In genomic region chr7:70348064-70348976, GRCm38 (mm10) we compare ENCODE assay signal across 9 mouse cellular contexts. TPM values are rescaled to one million over a fixed set of nuclear protein-coding genes. Genes with fewer than 3 reads are reported as not detected.
DNase-seq lines count a peak whose midpoint lies in the region; ATAC-seq and TF ChIP-seq lines count a peak whose summit lies in the region.
"Had no signal": no experiment of that assay in that cellular context is flagged by ENCODE, and none has a peak within 500 bp of the region (broad histone marks: within the 10 kb centered on the region; RNA-seq: fewer than 3 reads in every experiment).

No protein-coding gene starts in this region.

- peak overlapping the region; percentile 52 for H3K9ac ChIP-seq in hindbrain, embryonic 16.5 days (ENCODE audit: low read depth, low read length)

- H3K4me2 ChIP-seq in hindbrain, embryonic 16.5 days (ENCODE audit: low read length) = peak overlapping the region; percentile 73

- peaks cover 30% of the 10 kb centered on the region for H3K4me1 ChIP-seq in testis, adult 2 months (ENCODE audit: control insufficient read depth, insufficient read depth, low read length)
- H3K4me1 ChIP-seq in hindbrain, embryonic 16.5 days (ENCODE audit: control insufficient read depth, insufficient read depth, low read depth, low read length) = peaks cover 35% of the 10 kb centered on the region
- H3K4me1 ChIP-seq in midbrain, embryonic 10.5 days = peaks cover 95% of the 10 kb centered on the region

- TF ChIP-seq CTCF in testis, adult 2 months (IDR thresholded peaks at IDR 0.05; ENCODE audit: control insufficient read depth, insufficient read depth, insufficient replicate concordance, low read depth, low read length) = no peak

- H3K9me3 ChIP-seq in hindbrain, embryonic 16.5 days (ENCODE audit: control insufficient read depth, low read length) = no peaks in the 10 kb centered on the region
- H3K9me3 ChIP-seq in midbrain, embryonic 10.5 days (replicated peaks) = no peaks in the 10 kb centered on the region

- no peak overlapping the region; the same call in 1 of the 2 replicates for H3K4me3 ChIP-seq in testis, adult 2 months (ENCODE audit: control insufficient read depth, low read depth, low read length)
- peak overlapping the region; percentile 17 for H3K4me3 ChIP-seq in hindbrain, embryonic 16.5 days (ENCODE audit: low read length)
- peak overlapping the region; percentile 89 for H3K4me3 ChIP-seq in midbrain, embryonic 10.5 days

- no peaks in the 10 kb centered on the region for H3K36me3 ChIP-seq in testis, adult 2 months (ENCODE audit: control insufficient read depth, insufficient read depth, low read length)
- H3K36me3 ChIP-seq in hindbrain, embryonic 16.5 days (ENCODE audit: control insufficient read depth, insufficient read depth, low read length) = no peaks in the 10 kb centered on the region
- H3K36me3 ChIP-seq in midbrain, embryonic 10.5 days = peaks cover 3% of the 10 kb centered on the region; the same call in 1 of the 2 replicates

- 13% methylated on average over 30 of the region's 30 CpGs for WGBS in hindbrain, embryonic 16.5 days
- WGBS in midbrain, embryonic 10.5 days = 3% methylated on average over 30 of the region's 30 CpGs

- no peaks in the 10 kb centered on the region for H3K27me3 ChIP-seq in testis, adult 2 months (ENCODE audit: control insufficient read depth, insufficient read depth, low read length)
- peaks cover 14% of the 10 kb centered on the region for H3K27me3 ChIP-seq in hindbrain, embryonic 16.5 days (replicated peaks; ENCODE audit: control insufficient read depth, insufficient read depth, low read length)
- H3K27me3 ChIP-seq in midbrain, embryonic 10.5 days (ENCODE audit: low read depth, poor library complexity, severe bottlenecking) = peaks cover 85% of the 10 kb centered on the region

- TF ChIP-seq POLR2A in testis, adult 2 months (IDR thresholded peaks at IDR 0.05; ENCODE audit: control insufficient read depth, low read depth, low read length) = no peak

- ATAC-seq in hindbrain, embryonic 16.5 days = no peak

- DNase-seq in testis, postnatal 14 days (ENCODE audit: low spot score) = no peak
- peak; percentile 52 for DNase-seq in midbrain, embryonic 10.5 days (ENCODE audit: low spot score)
- no peak for DNase-seq in frontal cortex, postnatal 14 days (ENCODE audit: low spot score in 2 of 2)
- DNase-seq in MN1 (ENCODE audit: low spot score) = no peak
- no peak for DNase-seq in left cerebral cortex, adult 8-10 months (ENCODE audit: low spot score in 2 of 2)
- DNase-seq: thymus, adult 18-20 months had no signal

- H3K27ac ChIP-seq in testis, adult 2 months (ENCODE audit: control insufficient read depth, insufficient read depth, low read depth, low read length) = peak overlapping the region; percentile 42
- H3K27ac ChIP-seq in hindbrain, embryonic 16.5 days (ENCODE audit: low read depth, low read length) = peak overlapping the region; percentile 93
- H3K27ac ChIP-seq in midbrain, embryonic 10.5 days (replicated peaks) = peak overlapping the region; percentile 99
- H3K27ac ChIP-seq: macrophage had no signal

RNA-seq across cellular contexts. Expression of gene Nr2f2, which starts 18.2 kb away (rescaled TPM):
- 11.3 and 14.8 TPM in 2 replicates for polyA plus RNA-seq in testis, adult 2 months (2012; rRNA removed)
- 63.1 and 68.9 TPM in 2 replicates for polyA plus RNA-seq in hindbrain, embryonic 16.5 days (2015; fragmentation: Nextera tagmentation; extraction: Ambion mirVana)
- polyA plus RNA-seq in midbrain, embryonic 10.5 days (2016; fragmentation: Nextera tagmentation; extraction: Ambion mirVana) = 86.8 and 89.2 TPM in 2 replicates
- 10 to 100 TPM; 20.1 to 32.6 (median 27.2) TPM for total RNA-seq in left cerebral cortex, adult 8-10 months (2022)
- polyA plus RNA-seq: macrophage had no signal

Comparison
In these comparisons a context has a peak if more than half of its experiments do, and no peak if none do; other contexts are left out.
1. H3K27ac ChIP-seq: peak in every context shown above with its lines; median percentile 99 in midbrain, embryonic 10.5 days; 93 in hindbrain, embryonic 16.5 days; 42 in testis, adult 2 months.